In the genomic region with DNA sequence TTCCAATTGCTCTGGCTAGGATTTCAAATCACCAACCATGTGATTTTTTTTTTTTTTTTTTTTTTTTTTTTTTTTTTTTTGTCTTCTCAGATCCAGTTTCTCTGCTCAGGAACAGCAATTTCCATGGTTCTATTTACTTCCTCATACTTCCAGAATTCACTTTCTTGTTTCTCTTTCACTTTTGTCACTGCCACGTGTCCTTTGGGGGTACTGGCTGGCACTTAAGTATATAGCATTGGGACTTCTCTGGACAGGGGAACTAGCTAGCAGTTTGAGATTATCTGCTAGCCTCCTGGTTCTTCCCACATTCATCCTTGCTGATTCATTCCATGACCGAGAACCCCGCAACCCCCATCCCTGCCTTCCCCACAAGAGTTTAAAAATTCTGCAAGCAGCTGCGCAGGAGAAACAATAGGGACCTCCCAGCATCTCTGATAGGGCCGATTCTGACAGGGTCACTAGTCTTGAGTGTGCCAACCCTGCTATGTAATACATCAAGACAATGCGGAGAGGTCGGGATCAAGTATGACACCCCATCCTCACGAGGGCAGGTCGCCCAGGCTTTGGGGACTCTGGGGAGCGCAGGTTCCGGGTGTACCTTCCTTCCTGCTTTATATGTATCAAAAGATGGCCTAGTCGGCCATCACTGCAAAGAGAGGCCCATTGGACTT, we compare ENCODE assay signal across 14 mouse cellular contexts. TPM values are rescaled to one million over a fixed set of nuclear protein-coding genes. Genes with fewer than 3 reads are reported as not detected.
A peak's percentile ranks its signal among the peaks of the same experiment; 100 is the strongest.
DNase-seq lines count a peak whose midpoint lies in the region; ATAC-seq and TF ChIP-seq lines count a peak whose summit lies in the region.
"Not testable (repeated sequence)": the region's sequence is repeated elsewhere in the genome, so short reads cannot be mapped to it uniquely, and the experiment has no call there.
"Had no signal": no experiment of that assay in that cellular context is flagged by ENCODE, and none has a peak within 500 bp of the region (broad histone marks: within the 10 kb centered on the region; RNA-seq: fewer than 3 reads in every experiment).

No protein-coding gene starts in this region.

- TF ChIP-seq POLR2A in MEL (IDR thresholded peaks at IDR 0.05; ENCODE audit: control insufficient read depth in 1 of 2, insufficient read depth in 1 of 2, low read depth in 1 of 2, low read length in 2 of 2, poor library complexity in 1 of 2); thymus, adult 2 months (IDR thresholded peaks at IDR 0.05; ENCODE audit: control insufficient read depth, extremely low read depth, insufficient read depth, low read length, poor library complexity): not testable (repeated sequence)

- not testable (repeated sequence) for H3K36me3 ChIP-seq in MEL (ENCODE audit: control insufficient read depth in 1 of 2, insufficient read depth in 2 of 2, low read length in 2 of 2); thymus, adult 2 months (ENCODE audit: control insufficient read depth, insufficient read depth, low read length)

- not testable (repeated sequence) for H3K9ac ChIP-seq in MEL (ENCODE audit: control insufficient read depth, low read depth, low read length, poor library complexity, severe bottlenecking)

- not testable (repeated sequence) for H3K9me3 ChIP-seq in MEL (replicated peaks; ENCODE audit: insufficient read depth, low read length)

- H3K27me3 ChIP-seq in MEL (ENCODE audit: control insufficient read depth in 1 of 2, insufficient read depth in 2 of 2, low read length in 2 of 2); thymus, adult 2 months (ENCODE audit: control insufficient read depth, insufficient read depth, low read length): not testable (repeated sequence)

- peak; percentile 3 for DNase-seq in MEL (ENCODE audit: low read depth, low spot score)
- peak; percentile 4 for DNase-seq in c-Kit-positive CD71-negative TER-119-negative erythroid progenitor cells, embryonic 14.5 days (ENCODE audit: low read depth)
- DNase-seq in heart, adult 11 months: peak; percentile 90
- peak; percentile 0 for DNase-seq in layer of hippocampus, adult 11-12 months (ENCODE audit: low spot score)
- DNase-seq in lung, postnatal 10 days: peak; percentile 0
- peak; percentile 1 for DNase-seq in thymus, adult 2 months

- H3K79me2 ChIP-seq in MEL (ENCODE audit: control insufficient read depth, insufficient read depth, low read length, poor library complexity): not testable (repeated sequence)

- not testable (repeated sequence) for H3K27ac ChIP-seq in MEL (ENCODE audit: control insufficient read depth, low read depth, low read length); thymus, adult 2 months (ENCODE audit: control insufficient read depth, insufficient read depth, low read length)

- peak; percentile 80 for ATAC-seq in inflammation-experienced regulatory T-cells, adult 6 months
- peak; percentile 93 for ATAC-seq in monocyte, adult 5-6 weeks (replicated peaks; ENCODE audit: insufficient number of reproducible peaks, low FRiP score, low TSS enrichment, poor library complexity, severe bottlenecking)

- not testable (repeated sequence) for H3K4me3 ChIP-seq in MEL (ENCODE audit: control insufficient read depth in 1 of 2, insufficient read depth in 1 of 2, low read depth in 2 of 2, low read length in 2 of 2); thymus, adult 2 months (ENCODE audit: control insufficient read depth, insufficient read depth, low read length)

- TF ChIP-seq EP300 in MEL (IDR thresholded peaks at IDR 0.05; ENCODE audit: low read depth in 1 of 2, low read length in 2 of 2): not testable (repeated sequence)

- not testable (repeated sequence) for H3K4me1 ChIP-seq in MEL (ENCODE audit: control insufficient read depth in 1 of 2, insufficient read depth in 2 of 2, low read length in 2 of 2); thymus, adult 2 months (replicated peaks; ENCODE audit: control insufficient read depth, insufficient read depth, low read length)

- 89% methylated on average over 7 of the region's 12 CpGs for WGBS in thymus, adult 2 months

- not testable (repeated sequence) for TF ChIP-seq CTCF in MEL (IDR thresholded peaks at IDR 0.05 in 2 of 3, conservative IDR thresholded peaks at IDR 0.05 in 1 of 3; ENCODE audit: control insufficient read depth in 1 of 3, insufficient read depth in 1 of 3, low read depth in 2 of 3, low read length in 3 of 3, poor library complexity in 1 of 3, severe bottlenecking in 1 of 3); thymus, adult 2 months (IDR thresholded peaks at IDR 0.05; ENCODE audit: borderline replicate concordance, control insufficient read depth, extremely low read depth, insufficient read depth, low read length, poor library complexity)

- TF ChIP-seq RAD21 in MEL (IDR thresholded peaks at IDR 0.05; ENCODE audit: low read depth, low read length): not testable (repeated sequence)

TF ChIP-seq in MEL, 35 proteins besides CTCF, POLR2A, EP300 and RAD21:
- peak; percentile 32; the same call in 1 of the 2 replicates for TF ChIP-seq ZNF384 (IDR thresholded peaks at IDR 0.05; ENCODE audit: low read depth, low read length)
TF ChIP-seq in MEL: peak in this region for 1; not testable (repeated sequence) for 34.

RNA-seq across cellular contexts. Expression of gene Cldn34c2, which starts 30.8 kb away (rescaled TPM):
- total RNA-seq in MEL (2012; rRNA removed): not detected in 2 replicates
- not detected for polyA plus RNA-seq in MEL (2012; ENCODE audit: insufficient read depth in 1 of 2, insufficient read length in 2 of 2, low read depth in 1 of 2, low replicate concordance in 2 of 2, missing spikeins in 1 of 2)
- polyA plus RNA-seq in inflammation-experienced regulatory T-cells, adult 6 months (2017; shearing (Covaris generic)): not detected
- not detected in 3 replicates for total RNA-seq in monocyte, adult 5-6 weeks (2017)
- polyA plus RNA-seq in thymus, adult 2 months (2012; rRNA removed): not detected in 2 replicates
- total RNA-seq: CH12.LX; left cerebral cortex, adult 18-20 months had no signal
- polyA plus RNA-seq: embryonic facial prominence, embryonic 13.5 days; hindbrain, embryonic 10.5 days; limb, embryonic 13.5 days; stomach, embryonic 15.5 days had no signal

Comparison
In these comparisons a context has a peak if more than half of its experiments do, and no peak if none do; other contexts are left out.
1. DNase-seq: peak in every context shown above with its lines; median percentile 90 in heart, adult 11 months; 4 in c-Kit-positive CD71-negative TER-119-negative erythroid progenitor cells, embryonic 14.5 days; 3 in MEL; 1 in thymus, adult 2 months; 0 in layer of hippocampus, adult 11-12 months; 0 in lung, postnatal 10 days.